Mouse (Mus musculus): ENCODE results near the gene Bloc1s2. TPM values are rescaled to one million over a fixed set of nuclear protein-coding genes. Genes with fewer than 3 reads are reported as not detected.
"Not testable (repeated sequence)": the region's sequence is repeated elsewhere in the genome, so short reads cannot be mapped to it uniquely, and the experiment has no call there.

The Bloc1s2 gene
- polyA plus RNA-seq, 2 experiments, result 74.8 to 87.5 TPM

DNA sequence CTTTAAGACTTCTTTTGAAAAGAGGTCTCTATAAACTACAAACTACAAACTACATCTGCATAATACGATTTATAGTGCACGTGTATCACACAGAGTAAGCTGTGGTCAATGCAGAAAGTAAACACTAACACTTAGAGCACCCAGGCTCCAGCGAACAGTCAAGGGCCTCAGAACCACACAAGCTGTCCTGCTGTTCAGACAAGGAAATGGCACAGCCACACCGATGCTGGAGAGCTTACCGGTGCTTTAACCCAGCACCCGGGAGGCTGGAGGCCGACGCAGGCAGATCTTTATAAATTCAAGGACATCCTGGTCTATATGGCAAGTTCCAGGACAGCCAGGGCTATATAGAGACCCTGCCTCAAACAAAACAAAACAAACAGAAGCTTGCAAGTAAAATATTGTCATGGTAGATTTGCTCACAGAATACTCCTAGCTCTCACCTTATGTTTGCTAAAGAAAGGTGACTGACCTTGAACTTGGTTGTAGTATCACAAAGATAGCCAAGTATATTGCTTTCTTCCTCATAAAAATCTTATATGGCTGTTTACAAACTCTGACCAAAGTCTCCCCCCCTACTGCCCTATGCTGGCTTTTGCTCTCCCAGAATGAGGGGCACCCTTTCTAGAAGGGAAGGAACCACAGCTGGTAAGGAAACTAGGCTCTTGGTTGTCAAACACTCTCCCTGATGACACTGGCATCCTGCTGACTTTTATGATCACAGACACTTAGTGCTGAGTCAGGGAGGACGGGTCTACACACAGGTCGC, 18.3 kb downstream of the Bloc1s2 start:
- Histone ChIP-seq H3K27ac (replicated peaks; ENCODE audit: low read depth, low read length) (no peak overlapping the region), H3K27me3 (ENCODE audit: control insufficient read depth, insufficient read depth, low read length) (no peaks in the 10 kb centered on the region), H3K4me3 (replicated peaks; ENCODE audit: low read length) (no peak overlapping the region), H3K9ac (ENCODE audit: low read depth, low read length, severe bottlenecking) (no peak overlapping the region), H3K9me3 (ENCODE audit: control insufficient read depth, low read length) (no peaks in the 10 kb centered on the region), H3K4me1 (ENCODE audit: control insufficient read depth, insufficient read depth, low read length) (no peaks in the 10 kb centered on the region), H3K36me3 (ENCODE audit: control insufficient read depth, insufficient read depth, low read length) (peaks cover 78% of the 10 kb centered on the region), H3K4me2 (replicated peaks; ENCODE audit: low read depth, low read length, severe bottlenecking) (no peak overlapping the region)
- TF ChIP-seq POLR2A (IDR thresholded peaks at IDR 0.05; ENCODE audit: borderline replicate concordance, extremely low read depth, insufficient read depth, insufficient read length), result no peak
- no peak for DNase-seq (ENCODE audit: low spot score)
- no peak for ATAC-seq (ENCODE audit: low FRiP score, low read depth)
- 93% methylated on average over 10 of the region's 10 CpGs for WGBS

DNA sequence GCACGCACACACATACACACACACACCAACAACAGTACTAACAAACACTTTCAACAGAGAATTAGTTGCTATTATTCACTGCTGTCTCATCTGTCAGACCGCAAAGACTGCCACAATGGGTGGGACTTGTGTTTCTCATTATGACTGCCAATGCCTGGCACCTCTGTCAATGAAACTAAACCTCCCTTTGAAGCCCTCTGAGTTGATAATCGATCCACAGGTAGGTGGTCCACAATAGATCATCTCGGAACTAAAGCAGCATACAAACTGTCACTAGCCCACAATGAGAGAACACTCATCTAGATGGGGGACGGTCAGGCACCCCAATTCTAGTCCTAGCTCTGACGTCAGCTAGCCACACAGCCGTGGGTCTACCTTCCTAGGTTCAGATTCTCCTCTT, 25.1 kb downstream of the Bloc1s2 start:
- Histone ChIP-seq H3K36me3 (ENCODE audit: control insufficient read depth, insufficient read depth, low read length) (peaks cover 79% of the 10 kb centered on the region), H3K4me2 (replicated peaks; ENCODE audit: low read depth, low read length, severe bottlenecking) (no peak overlapping the region), H3K4me1 (ENCODE audit: control insufficient read depth, insufficient read depth, low read length) (no peaks in the 10 kb centered on the region), H3K9ac (ENCODE audit: low read depth, low read length, severe bottlenecking) (no peak overlapping the region), H3K4me3 (replicated peaks; ENCODE audit: low read length) (no peak overlapping the region), H3K9me3 (ENCODE audit: control insufficient read depth, low read length) (no peaks in the 10 kb centered on the region), H3K27ac (replicated peaks; ENCODE audit: low read depth, low read length) (no peak overlapping the region), H3K27me3 (ENCODE audit: control insufficient read depth, insufficient read depth, low read length) (no peaks in the 10 kb centered on the region)
- DNase-seq (ENCODE audit: low spot score) (no peak), ATAC-seq (ENCODE audit: low FRiP score, low read depth) (no peak)
- TF ChIP-seq POLR2A (IDR thresholded peaks at IDR 0.05; ENCODE audit: borderline replicate concordance, extremely low read depth, insufficient read depth, insufficient read length), result no peak
- WGBS, result 89% methylated on average over 7 of the region's 7 CpGs

- DNase-seq (ENCODE audit: low spot score); H3K4me1 ChIP-seq (ENCODE audit: control insufficient read depth, insufficient read depth, low read length); H3K27me3 ChIP-seq (ENCODE audit: control insufficient read depth, insufficient read depth, low read length); H3K9me3 ChIP-seq (ENCODE audit: control insufficient read depth, low read length); ATAC-seq (ENCODE audit: low FRiP score, low read depth); H3K4me3 ChIP-seq (replicated peaks; ENCODE audit: low read length); H3K9ac ChIP-seq (ENCODE audit: low read depth, low read length, severe bottlenecking); H3K27ac ChIP-seq (replicated peaks; ENCODE audit: low read depth, low read length); H3K4me2 ChIP-seq (replicated peaks; ENCODE audit: low read depth, low read length, severe bottlenecking): not testable (repeated sequence)
- peaks cover 79% of the 10 kb centered on the region for H3K36me3 ChIP-seq (ENCODE audit: control insufficient read depth, insufficient read depth, low read length)
- 98% methylated on average over 7 of the region's 9 CpGs for WGBS
These were observed 25.6 kb downstream of the Bloc1s2 start for GRCm38 (mm10) chr19:44120686-44121085.

DNA sequence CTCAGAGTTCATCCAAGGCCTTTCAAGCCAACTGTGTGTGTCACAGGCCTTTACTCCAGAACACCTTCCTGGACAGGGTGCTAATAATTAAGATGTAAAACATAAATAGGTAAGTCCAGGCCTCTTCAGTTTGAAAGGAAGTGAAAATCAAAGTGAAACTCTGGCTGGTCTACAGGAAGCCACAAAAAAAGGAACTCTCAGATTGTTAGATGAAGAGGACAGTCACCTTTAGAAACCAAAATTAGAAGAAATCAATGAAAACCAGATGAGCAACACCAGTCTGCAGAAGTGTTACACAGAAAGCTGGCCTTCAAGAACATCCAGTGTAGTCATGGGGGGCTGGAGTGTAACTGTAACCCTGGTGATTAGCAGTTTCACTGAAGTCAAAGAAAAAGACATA, 28.5 kb downstream of the Bloc1s2 start:
- no peak overlapping the region for H3K27ac ChIP-seq (replicated peaks; ENCODE audit: low read depth, low read length)
- H3K4me3 ChIP-seq (replicated peaks; ENCODE audit: low read length), result no peak overlapping the region
- TF ChIP-seq POLR2A (IDR thresholded peaks at IDR 0.05; ENCODE audit: borderline replicate concordance, extremely low read depth, insufficient read depth, insufficient read length), result no peak
- no peaks in the 10 kb centered on the region for H3K9me3 ChIP-seq (ENCODE audit: control insufficient read depth, low read length)
- no peaks in the 10 kb centered on the region for H3K27me3 ChIP-seq (ENCODE audit: control insufficient read depth, insufficient read depth, low read length)
- no peak for ATAC-seq (ENCODE audit: low FRiP score, low read depth)
- no peak overlapping the region for H3K9ac ChIP-seq (ENCODE audit: low read depth, low read length, severe bottlenecking)
- no peak overlapping the region for H3K4me2 ChIP-seq (replicated peaks; ENCODE audit: low read depth, low read length, severe bottlenecking)
- H3K4me1 ChIP-seq (ENCODE audit: control insufficient read depth, insufficient read depth, low read length), result no peaks in the 10 kb centered on the region
- peaks cover 79% of the 10 kb centered on the region for H3K36me3 ChIP-seq (ENCODE audit: control insufficient read depth, insufficient read depth, low read length)
- no peak for DNase-seq (ENCODE audit: low spot score)

GRCm38 (mm10) chr19:44111706-44112105, 34.5 kb downstream of the Bloc1s2 start:
- H3K36me3 ChIP-seq (ENCODE audit: control insufficient read depth, insufficient read depth, low read length), result peaks cover 54% of the 10 kb centered on the region
- no peak for DNase-seq (ENCODE audit: low spot score)
- no peak for ATAC-seq (ENCODE audit: low FRiP score, low read depth)

More at GRCm38 (mm10) chr19:44111706-44112105, 34.5 kb downstream of the Bloc1s2 start:
- no peak overlapping the region for H3K4me3 ChIP-seq (replicated peaks; ENCODE audit: low read length)
- no peaks in the 10 kb centered on the region for H3K27me3 ChIP-seq (ENCODE audit: control insufficient read depth, insufficient read depth, low read length)
- H3K9me3 ChIP-seq (ENCODE audit: control insufficient read depth, low read length), result no peaks in the 10 kb centered on the region
- no peak for TF ChIP-seq POLR2A (IDR thresholded peaks at IDR 0.05; ENCODE audit: borderline replicate concordance, extremely low read depth, insufficient read depth, insufficient read length)
- no peak overlapping the region for H3K27ac ChIP-seq (replicated peaks; ENCODE audit: low read depth, low read length)
- no peak overlapping the region for H3K9ac ChIP-seq (ENCODE audit: low read depth, low read length, severe bottlenecking)
- WGBS, result 66% methylated on average over 7 of the region's 7 CpGs
- peaks cover 3% of the 10 kb centered on the region; the same call in 1 of the 2 replicates for H3K4me1 ChIP-seq (ENCODE audit: control insufficient read depth, insufficient read depth, low read length)
- no peak overlapping the region for H3K4me2 ChIP-seq (replicated peaks; ENCODE audit: low read depth, low read length, severe bottlenecking)
